ENCODE assay signal across 15 mouse cellular contexts in genomic region chr1:51814854-51815630, GRCm38 (mm10).
DNase-seq lines count a peak whose midpoint lies in the region; ATAC-seq and TF ChIP-seq lines count a peak whose summit lies in the region.
"Had no signal": no experiment of that assay in that cellular context is flagged by ENCODE, and none has a peak within 500 bp of the region (broad histone marks: within the 10 kb centered on the region; RNA-seq: fewer than 3 reads in every experiment).

No protein-coding gene starts in this region.

- 0 out of 2 replicates have a peak, but pooled peaks cover 2% of the 10 kb centered on the region for H3K36me3 ChIP-seq in forebrain, embryonic 13.5 days (ENCODE audit: poor library complexity, severe bottlenecking)
- H3K36me3 ChIP-seq in forebrain, postnatal 0 days (ENCODE audit: insufficient read depth) = no peaks in the 10 kb centered on the region
- H3K36me3 ChIP-seq in liver, adult 2 months (ENCODE audit: control insufficient read depth, insufficient read depth, low read length) = peaks cover 24% of the 10 kb centered on the region
- no peaks in the 10 kb centered on the region for H3K36me3 ChIP-seq in hindbrain, postnatal 0 days (ENCODE audit: insufficient read depth, low read length)
- H3K36me3 ChIP-seq: midbrain, embryonic 15.5 days; stomach, embryonic 15.5 days had no signal

- 76% methylated on average over 5 of the region's 5 CpGs for WGBS in forebrain, embryonic 13.5 days
- WGBS in forebrain, postnatal 0 days = 67% methylated on average over 5 of the region's 5 CpGs
- 32% methylated on average over 5 of the region's 5 CpGs for WGBS in liver, adult 2 months
- 62% methylated on average over 5 of the region's 5 CpGs for WGBS in hindbrain, postnatal 0 days

- TF ChIP-seq POLR2A in liver, adult 2 months (IDR thresholded peaks at IDR 0.05; ENCODE audit: extremely low read depth, insufficient read depth, low read length) = no peak

- H3K9me3 ChIP-seq in forebrain, embryonic 13.5 days (replicated peaks) = no peaks in the 10 kb centered on the region
- H3K9me3 ChIP-seq in forebrain, postnatal 0 days (ENCODE audit: low read length) = no peaks in the 10 kb centered on the region
- no peaks in the 10 kb centered on the region for H3K9me3 ChIP-seq in hindbrain, postnatal 0 days (ENCODE audit: low read length)
- H3K9me3 ChIP-seq: forebrain, embryonic 10.5 days; midbrain, embryonic 15.5 days; stomach, embryonic 15.5 days had no signal

- DNase-seq in forebrain, postnatal 0 days = no peak
- DNase-seq in liver, adult 2 months (ENCODE audit: extremely low read depth, low read depth, low spot score) = peak; percentile 76
- DNase-seq in liver = no peak
- DNase-seq in brain, adult 2 months (ENCODE audit: low read depth, low spot score) = peak; percentile 27
- DNase-seq in hindbrain, postnatal 0 days (ENCODE audit: low spot score) = peak; percentile 62
- DNase-seq: adrenal gland, postnatal 10 days; gastrocnemius, postnatal 14 days; kidney, adult 18-20 months; liver, postnatal 0 days had no signal

- 0 out of 2 replicates have a peak, but pooled peaks have one; percentile 34 for ATAC-seq in forebrain, embryonic 13.5 days
- no peak for ATAC-seq in forebrain, postnatal 0 days
- ATAC-seq in hindbrain, postnatal 0 days = peak; percentile 49
- no peak for ATAC-seq in erythroblast, adult 5-6 weeks (replicated peaks; ENCODE audit: low FRiP score, poor library complexity, severe bottlenecking)
- ATAC-seq: liver, postnatal 0 days; midbrain, embryonic 15.5 days; Patski had no signal

- H3K9ac ChIP-seq in forebrain, embryonic 13.5 days = no peak overlapping the region
- no peak overlapping the region for H3K9ac ChIP-seq in forebrain, postnatal 0 days
- no peak overlapping the region for H3K9ac ChIP-seq in liver, adult 2 months (ENCODE audit: low read depth, low read length)
- no peak overlapping the region for H3K9ac ChIP-seq in hindbrain, postnatal 0 days (replicated peaks; ENCODE audit: low read length)
- H3K9ac ChIP-seq: liver, postnatal 0 days; midbrain, embryonic 15.5 days; stomach, embryonic 15.5 days had no signal

- H3K27ac ChIP-seq in forebrain, embryonic 13.5 days = no peak overlapping the region
- H3K27ac ChIP-seq in forebrain, postnatal 0 days (ENCODE audit: low read depth, low read length) = no peak overlapping the region
- peak overlapping the region; percentile 22 for H3K27ac ChIP-seq in liver, adult 2 months (replicated peaks; ENCODE audit: insufficient read depth, low read depth, low read length)
- H3K27ac ChIP-seq in hindbrain, postnatal 0 days = no peak overlapping the region
- H3K27ac ChIP-seq: forebrain, embryonic 10.5 days; midbrain, embryonic 15.5 days; stomach, embryonic 15.5 days had no signal

- H3K4me3 ChIP-seq in forebrain, embryonic 13.5 days = no peak overlapping the region
- H3K4me3 ChIP-seq in forebrain, postnatal 0 days (ENCODE audit: low read depth, low read length) = no peak overlapping the region
- no peak overlapping the region for H3K4me3 ChIP-seq in liver, adult 2 months (ENCODE audit: insufficient read depth, low read depth, low read length)
- no peak overlapping the region for H3K4me3 ChIP-seq in hindbrain, postnatal 0 days (ENCODE audit: low read length)
- H3K4me3 ChIP-seq: forebrain, embryonic 10.5 days; midbrain, embryonic 15.5 days; stomach, embryonic 15.5 days had no signal

- no peak overlapping the region for H3K4me2 ChIP-seq in forebrain, embryonic 13.5 days
- no peak overlapping the region for H3K4me2 ChIP-seq in forebrain, postnatal 0 days (ENCODE audit: low read depth)
- H3K4me2 ChIP-seq in hindbrain, postnatal 0 days (ENCODE audit: low read depth, low read length) = no peak overlapping the region
- H3K4me2 ChIP-seq: midbrain, embryonic 15.5 days; stomach, embryonic 15.5 days had no signal

- H3K79me2 ChIP-seq in liver, adult 2 months (ENCODE audit: control insufficient read depth, insufficient read depth, low read length) = peaks cover 8% of the 10 kb centered on the region; the same call in 1 of the 2 replicates

- no peak for TF ChIP-seq CTCF in forebrain, postnatal 0 days (IDR thresholded peaks at IDR 0.05; ENCODE audit: low read depth)
- no peak for TF ChIP-seq CTCF in liver, adult 2 months (IDR thresholded peaks at IDR 0.05; ENCODE audit: low read depth, low read length)
- TF ChIP-seq CTCF in hindbrain, postnatal 0 days (IDR thresholded peaks at IDR 0.05; ENCODE audit: low read depth) = peak; percentile 12; the same call in 1 of the 2 replicates

- peaks cover 4% of the 10 kb centered on the region; the same call in 1 of the 2 replicates for H3K4me1 ChIP-seq in forebrain, embryonic 13.5 days
- H3K4me1 ChIP-seq in forebrain, postnatal 0 days (ENCODE audit: insufficient read depth) = no peaks in the 10 kb centered on the region
- peaks cover 6% of the 10 kb centered on the region for H3K4me1 ChIP-seq in liver, adult 2 months (ENCODE audit: control insufficient read depth, insufficient read depth, low read length)
- H3K4me1 ChIP-seq in hindbrain, postnatal 0 days (ENCODE audit: insufficient read depth, low read length) = no peaks in the 10 kb centered on the region
- H3K4me1 ChIP-seq: forebrain, embryonic 10.5 days; midbrain, embryonic 15.5 days had no signal

- H3K27me3 ChIP-seq in forebrain, embryonic 13.5 days = no peaks in the 10 kb centered on the region
- H3K27me3 ChIP-seq in forebrain, postnatal 0 days (ENCODE audit: insufficient read depth, low read length) = no peaks in the 10 kb centered on the region
- no peaks in the 10 kb centered on the region for H3K27me3 ChIP-seq in liver, adult 2 months (ENCODE audit: control insufficient read depth, insufficient read depth, low read length)
- H3K27me3 ChIP-seq in hindbrain, postnatal 0 days (ENCODE audit: insufficient read depth, low read length) = no peaks in the 10 kb centered on the region
- H3K27me3 ChIP-seq: midbrain, embryonic 15.5 days; Patski; stomach, embryonic 15.5 days had no signal

Comparison
In these comparisons a context has a peak if more than half of its experiments do, and no peak if none do; other contexts are left out.
1. ATAC-seq: peak in forebrain, embryonic 13.5 days (single experiment) and hindbrain, postnatal 0 days (single experiment); none in forebrain, postnatal 0 days (single experiment) and erythroblast, adult 5-6 weeks (single experiment).
2. DNase-seq: peak in liver, adult 2 months (single experiment), brain, adult 2 months (single experiment) and hindbrain, postnatal 0 days (single experiment); none in forebrain, postnatal 0 days (single experiment) and liver (single experiment).